Mouse (Mus musculus) neural tube, embryonic 15.5 days (tissue): ENCODE results near the gene Def8. TPM values are rescaled to one million over a fixed set of nuclear protein-coding genes. Genes with fewer than 3 reads are reported as not detected.
A peak's percentile ranks its signal among the peaks of the same experiment; 100 is the strongest.

Experiments used
- ATAC-seq: fragments of 200-750 bp; cut with Nextera tagmentation; 2 replicates; pipeline ENCODE4 v1.8.0; 2017; ENCODE audit warnings: mild to moderate bottlenecking, moderate TSS enrichment, moderate library complexity; ENCODE audit not compliant: low FRiP score
- H3K27ac ChIP-seq: fragments of 300-500 bp; sonication (generic); replicated peaks from 2 replicates; pipeline ENCODE4 v1.5.1; 2015; ENCODE audit warnings: mild to moderate bottlenecking, inconsistent platforms
- H3K27me3 ChIP-seq: fragments of 300-500 bp; sonication (generic); replicated peaks from 2 replicates; pipeline ENCODE4 v1.6.1; 2015; ENCODE audit warnings: inconsistent platforms
- H3K36me3 ChIP-seq: fragments of 300-500 bp; sonication (generic); 2 replicates; pipeline ENCODE4 v1.6.1; 2015; ENCODE audit warnings: inconsistent platforms
- H3K4me1 ChIP-seq: fragments of 300-500 bp; sonication (generic); 2 replicates; pipeline ENCODE4 v1.6.1; 2015; ENCODE audit warnings: inconsistent platforms
- H3K4me2 ChIP-seq: fragments of 300-500 bp; sonication (generic); 2 replicates; pipeline ENCODE4 v1.6.1; 2015; ENCODE audit warnings: inconsistent platforms, mild to moderate bottlenecking, moderate library complexity
- H3K4me3 ChIP-seq: fragments of 300-500 bp; sonication (generic); replicated peaks from 2 replicates; pipeline ENCODE4 v1.5.1; 2015; ENCODE audit warnings: mild to moderate bottlenecking, inconsistent platforms
- H3K9ac ChIP-seq: fragments of 300-500 bp; sonication (generic); replicated peaks from 2 replicates; pipeline ENCODE4 v1.6.1; 2015; ENCODE audit warnings: mild to moderate bottlenecking, inconsistent platforms
- H3K9me3 ChIP-seq: fragments of 300-500 bp; sonication (generic); replicated peaks from 2 replicates; pipeline ENCODE4 v1.6.1; 2016; ENCODE audit warnings: inconsistent platforms
- WGBS: fragments of 180-500 bp; shearing (Covaris S2); methylation state at CpG from one replicate; pipeline ENCODE4 v1.1.7; 2015; ENCODE audit warnings: mixed read lengths; 5-methylcytosine and 5-hydroxymethylcytosine counted together
- polyA plus RNA-seq: library from polyadenylated mRNA; unstranded; fragments of >200 nt; fragmentation: Nextera tagmentation; extraction: Ambion mirVana; gene quantifications from 2 replicates; pipeline ENCODE4 v1.2.1, GENCODE M21; 2015

Gene Def8
- 46.8 and 52.3 TPM in 2 replicates for polyA plus RNA-seq

DNA sequence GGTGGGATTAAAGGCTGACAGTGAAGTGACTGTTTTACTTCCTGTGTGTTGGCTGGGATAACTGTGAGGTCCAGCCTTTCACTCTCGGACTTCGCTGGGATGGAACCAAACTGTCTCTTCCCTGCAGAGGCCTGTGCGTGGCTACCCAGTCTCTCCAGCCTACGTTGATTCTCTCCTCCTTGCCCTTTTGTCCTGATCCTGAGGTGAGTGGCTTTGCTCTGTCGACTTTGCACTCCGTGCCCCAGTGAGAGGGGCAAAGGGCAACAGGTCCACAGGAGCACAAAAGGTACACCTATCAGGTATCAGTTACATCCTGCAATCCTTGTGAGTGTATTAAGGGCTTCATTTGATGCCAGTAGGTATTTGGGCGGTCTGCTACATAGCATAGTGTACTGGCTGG lies at the start of gene Def8:
TSS of gene Def8 (plus strand) at position 87 of the 400 bp plus-strand sequence.
- ATAC-seq, result no peak
- no peak within 1 kb of the TSS; the same call in 1 of the 2 replicates for H3K27ac ChIP-seq
- peaks cover 12% of the 10 kb centered on the region; the same call in 1 of the 2 replicates for H3K4me1 ChIP-seq
- no peaks in the 10 kb centered on the region for H3K27me3 ChIP-seq
- H3K9ac ChIP-seq, result no peak within 1 kb of the TSS
- peaks cover 41% of the 10 kb centered on the region for H3K36me3 ChIP-seq
- peaks cover 11% of the 10 kb centered on the region; the same call in 1 of the 2 replicates for H3K9me3 ChIP-seq
- H3K4me2 ChIP-seq, result peak within 1 kb of the TSS; percentile 42
- H3K4me3 ChIP-seq, result no peak within 1 kb of the TSS; the same call in 1 of the 2 replicates
- 81% methylated on average over 7 of the region's 7 CpGs for WGBS

GRCm38 (mm10) chr8:123374239-123374578 lies 49.1 kb upstream of the Def8 start:
- ATAC-seq, result peak; percentile 84
- WGBS, result under 1% methylated on average over 20 of the region's 20 CpGs
- Histone ChIP-seq H3K27ac (peak overlapping the region; percentile 99), H3K36me3 (peaks cover 24% of the 10 kb centered on the region), H3K4me3 (peak overlapping the region; percentile 89), H3K27me3 (no peaks in the 10 kb centered on the region), H3K4me1 (peaks cover 33% of the 10 kb centered on the region), H3K9ac (peak overlapping the region; percentile 98), H3K9me3 (no peaks in the 10 kb centered on the region), H3K4me2 (peak overlapping the region; percentile 71)

GRCm38 (mm10) chr8:123375701-123376100 lies 47.6 kb upstream of the Def8 start:
- peak overlapping the region; percentile 62 for H3K27ac ChIP-seq
- ATAC-seq, result no peak

GRCm38 (mm10) chr8:123376106-123376505 lies 47.2 kb upstream of the Def8 start:
- H3K4me1 ChIP-seq, result peaks cover 38% of the 10 kb centered on the region
- no peak overlapping the region for H3K4me3 ChIP-seq
- no peaks in the 10 kb centered on the region for H3K9me3 ChIP-seq
- peak overlapping the region; percentile 20 for H3K4me2 ChIP-seq
- 47% methylated on average over 8 of the region's 8 CpGs for WGBS
- H3K9ac ChIP-seq, result no peak overlapping the region
- H3K27me3 ChIP-seq, result no peaks in the 10 kb centered on the region
- no peak for ATAC-seq
- H3K36me3 ChIP-seq, result peaks cover 24% of the 10 kb centered on the region
- H3K27ac ChIP-seq, result peak overlapping the region; percentile 62

More at GRCm38 (mm10) chr8:123375701-123376100, 47.6 kb upstream of the Def8 start:
- Histone ChIP-seq H3K9ac (no peak overlapping the region), H3K27me3 (no peaks in the 10 kb centered on the region), H3K4me2 (peak overlapping the region; percentile 20), H3K9me3 (no peaks in the 10 kb centered on the region), H3K36me3 (peaks cover 20% of the 10 kb centered on the region), H3K4me1 (peaks cover 38% of the 10 kb centered on the region), H3K4me3 (no peak overlapping the region)
- WGBS, result 71% methylated on average over 10 of the region's 10 CpGs

GRCm38 (mm10) chr8:123381711-123382110 lies 41.6 kb upstream of the Def8 start:
- Histone ChIP-seq H3K4me2 (no peak overlapping the region), H3K9ac (no peak overlapping the region), H3K27ac (no peak overlapping the region), H3K9me3 (no peaks in the 10 kb centered on the region), H3K4me1 (peaks cover 6% of the 10 kb centered on the region; the same call in 1 of the 2 replicates), H3K36me3 (peaks cover 74% of the 10 kb centered on the region), H3K4me3 (no peak overlapping the region), H3K27me3 (no peaks in the 10 kb centered on the region)
- 90% methylated on average over 4 of the region's 4 CpGs for WGBS
- ATAC-seq, result no peak

- H3K27ac ChIP-seq, result no peak overlapping the region
- no peak for ATAC-seq
- 0 out of 2 replicates have a peak, but pooled peaks cover 5% of the 10 kb centered on the region for H3K4me1 ChIP-seq
- no peaks in the 10 kb centered on the region for H3K27me3 ChIP-seq
- no peak overlapping the region for H3K9ac ChIP-seq
- H3K36me3 ChIP-seq, result peaks cover 77% of the 10 kb centered on the region
- H3K4me2 ChIP-seq, result no peak overlapping the region
- no peaks in the 10 kb centered on the region for H3K9me3 ChIP-seq
- H3K4me3 ChIP-seq, result no peak overlapping the region
- WGBS, result 91% methylated on average over 8 of the region's 8 CpGs
Measured at GRCm38 (mm10) chr8:123382516-123382915, 40.8 kb upstream of the Def8 start.

GRCm38 (mm10) chr8:123384883-123385540 lies 38.3 kb upstream of the Def8 start:
- ATAC-seq, result no peak
- H3K9me3 ChIP-seq, result no peaks in the 10 kb centered on the region
- no peak overlapping the region for H3K27ac ChIP-seq
- WGBS, result 71% methylated on average over 9 of the region's 9 CpGs
- no peaks in the 10 kb centered on the region for H3K4me1 ChIP-seq
- no peak overlapping the region for H3K9ac ChIP-seq
- H3K4me2 ChIP-seq, result no peak overlapping the region
- H3K4me3 ChIP-seq, result no peak overlapping the region
- H3K36me3 ChIP-seq, result peaks cover 95% of the 10 kb centered on the region
- no peaks in the 10 kb centered on the region for H3K27me3 ChIP-seq

DNA sequence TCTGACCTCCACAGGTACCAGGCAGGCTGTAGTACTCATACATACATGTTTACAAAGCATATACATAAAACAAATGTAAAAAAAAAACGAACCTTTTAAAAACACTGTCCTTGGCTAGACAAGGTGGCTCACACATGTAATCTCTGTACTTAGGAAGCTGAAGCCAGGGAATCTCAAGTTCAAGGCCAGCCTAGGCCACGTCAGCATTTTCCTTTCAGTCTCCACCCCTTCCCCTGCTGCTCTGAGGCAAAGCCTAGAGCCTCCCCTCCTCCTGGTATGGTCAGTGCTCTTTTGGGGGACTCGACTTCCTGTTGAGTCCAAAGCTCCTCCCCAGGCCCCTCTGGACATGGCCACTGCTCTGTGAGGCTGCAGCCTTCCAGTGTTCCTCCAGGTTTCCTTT lies 36.3 kb upstream of the Def8 start:
- no peaks in the 10 kb centered on the region for H3K27me3 ChIP-seq
- H3K9ac ChIP-seq, result no peak overlapping the region
- H3K27ac ChIP-seq, result no peak overlapping the region
- no peaks in the 10 kb centered on the region for H3K9me3 ChIP-seq
- H3K4me3 ChIP-seq, result no peak overlapping the region
- H3K36me3 ChIP-seq, result peaks cover 97% of the 10 kb centered on the region
- 70% methylated on average over 3 of the region's 3 CpGs for WGBS
- no peak overlapping the region for H3K4me2 ChIP-seq
- no peaks in the 10 kb centered on the region for H3K4me1 ChIP-seq
- no peak for ATAC-seq

DNA sequence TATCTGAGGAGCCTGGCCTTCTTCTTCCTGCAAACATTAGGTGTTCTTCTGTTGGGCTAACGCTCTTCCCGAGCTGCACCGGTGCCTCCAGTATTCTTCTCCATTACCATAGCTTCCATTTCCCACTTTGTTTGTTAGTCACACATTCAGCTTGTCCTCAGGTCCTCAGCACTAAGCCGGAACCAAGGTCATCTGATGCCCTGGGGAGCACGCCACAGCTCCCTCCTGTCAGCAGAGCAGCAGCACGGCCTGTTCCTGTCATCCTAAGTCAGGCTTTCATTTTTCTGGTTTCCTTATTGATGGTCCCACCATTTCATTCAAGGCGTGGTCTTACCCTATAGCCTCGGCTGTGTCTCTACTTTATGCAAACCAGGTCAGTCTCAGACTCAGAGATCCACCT lies 35.5 kb upstream of the Def8 start:
- Histone ChIP-seq H3K4me2 (no peak overlapping the region), H3K4me1 (no peaks in the 10 kb centered on the region), H3K9ac (no peak overlapping the region), H3K4me3 (no peak overlapping the region), H3K36me3 (peaks cover 97% of the 10 kb centered on the region), H3K27ac (no peak overlapping the region), H3K27me3 (no peaks in the 10 kb centered on the region), H3K9me3 (no peaks in the 10 kb centered on the region)
- 92% methylated on average over 8 of the region's 8 CpGs for WGBS
- no peak for ATAC-seq

GRCm38 (mm10) chr8:123389026-123389425 lies 34.3 kb upstream of the Def8 start:
- 95% methylated on average over 7 of the region's 7 CpGs for WGBS
- Histone ChIP-seq H3K4me2 (no peak overlapping the region), H3K9ac (no peak overlapping the region), H3K4me1 (no peaks in the 10 kb centered on the region), H3K27me3 (no peaks in the 10 kb centered on the region), H3K36me3 (peaks cover 97% of the 10 kb centered on the region), H3K4me3 (no peak overlapping the region), H3K27ac (no peak overlapping the region), H3K9me3 (no peaks in the 10 kb centered on the region)
- ATAC-seq, result no peak

GRCm38 (mm10) chr8:123398308-123398707 lies 25.0 kb upstream of the Def8 start:
- Histone ChIP-seq H3K9ac (no peak overlapping the region), H3K4me3 (no peak overlapping the region), H3K27ac (no peak overlapping the region), H3K27me3 (no peaks in the 10 kb centered on the region), H3K36me3 (peaks cover 98% of the 10 kb centered on the region), H3K4me1 (no peaks in the 10 kb centered on the region), H3K4me2 (no peak overlapping the region), H3K9me3 (no peaks in the 10 kb centered on the region)
- ATAC-seq, result no peak
- WGBS, result 95% methylated on average over 13 of the region's 13 CpGs

DNA sequence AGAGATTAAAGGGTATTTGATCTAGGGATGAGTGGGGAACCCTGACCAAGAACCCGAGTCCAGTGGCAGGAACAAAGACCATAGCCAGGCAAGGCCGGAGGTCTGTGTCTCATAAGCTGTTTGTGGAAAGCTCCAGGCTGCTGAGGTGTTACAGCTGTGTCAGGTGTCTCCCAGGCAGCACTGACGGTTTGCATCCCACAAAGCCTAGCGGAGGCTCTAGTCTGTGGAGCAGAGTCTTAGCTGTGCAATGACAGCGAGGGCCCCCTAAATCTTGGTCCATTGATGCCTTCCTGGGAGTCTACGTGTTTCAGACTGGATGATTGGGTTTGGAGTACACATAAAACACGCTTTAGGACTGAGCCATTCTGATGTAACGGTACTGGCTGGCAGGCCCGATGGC lies 21.4 kb upstream of the Def8 start:
- 93% methylated on average over 9 of the region's 9 CpGs for WGBS
- no peak overlapping the region for H3K4me2 ChIP-seq
- H3K27me3 ChIP-seq, result no peaks in the 10 kb centered on the region

More for the DNA sequence above, 21.4 kb upstream of the Def8 start:
- H3K4me1 ChIP-seq, result peaks cover 7% of the 10 kb centered on the region
- no peaks in the 10 kb centered on the region for H3K9me3 ChIP-seq
- H3K4me3 ChIP-seq, result no peak overlapping the region
- peaks cover 64% of the 10 kb centered on the region for H3K36me3 ChIP-seq
- H3K9ac ChIP-seq, result no peak overlapping the region
- ATAC-seq, result no peak
- no peak overlapping the region for H3K27ac ChIP-seq
